ENCODE assay signal across 8 mouse cellular contexts in the genomic region with DNA sequence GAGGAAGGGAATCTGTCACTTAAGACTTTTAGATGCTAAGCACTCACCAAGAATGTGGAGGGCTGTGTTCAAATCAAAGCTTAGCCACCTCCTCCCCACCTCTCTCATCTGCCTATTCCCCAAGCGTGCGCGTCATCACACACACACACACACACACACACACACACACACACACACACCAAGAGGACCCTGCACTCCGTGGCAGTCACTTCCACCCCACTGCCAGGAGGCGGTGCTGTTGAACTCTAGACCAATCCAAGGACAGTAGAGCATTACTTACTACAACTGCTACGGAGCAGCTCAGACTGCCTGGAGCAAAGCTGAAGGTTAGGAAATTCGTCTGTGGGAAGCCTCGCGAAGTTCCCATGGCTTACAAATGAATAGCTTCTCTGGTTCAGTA. TPM values are rescaled to one million over a fixed set of nuclear protein-coding genes. Genes with fewer than 3 reads are reported as not detected.
DNase-seq lines count a peak whose midpoint lies in the region; ATAC-seq and TF ChIP-seq lines count a peak whose summit lies in the region.

No protein-coding gene starts in this region.

- peaks cover 8% of the 10 kb centered on the region for H3K9me3 ChIP-seq in ES-Bruce4 (replicated peaks; ENCODE audit: control insufficient read depth, insufficient read depth, low read length, poor library complexity, severe bottlenecking)
- no peaks in the 10 kb centered on the region for H3K9me3 ChIP-seq in hindbrain, embryonic 13.5 days

- ATAC-seq in hindbrain, embryonic 13.5 days (ENCODE audit: low FRiP score) = peak; percentile 79

- no peaks in the 10 kb centered on the region for H3K4me1 ChIP-seq in ES-Bruce4 (ENCODE audit: control insufficient read depth, insufficient read depth, low read length)
- H3K4me1 ChIP-seq in hindbrain, embryonic 13.5 days (replicated peaks) = peaks cover 30% of the 10 kb centered on the region

- no peak for TF ChIP-seq EP300 in ES-Bruce4 (IDR thresholded peaks at IDR 0.05; ENCODE audit: insufficient read depth, low read depth, low read length)

- no peak overlapping the region for H3K9ac ChIP-seq in ES-Bruce4 (ENCODE audit: low read depth, poor library complexity, severe bottlenecking)
- no peak overlapping the region for H3K9ac ChIP-seq in hindbrain, embryonic 13.5 days

- no peak for TF ChIP-seq POLR2A in ES-Bruce4 (IDR thresholded peaks at IDR 0.05; ENCODE audit: insufficient read depth, low read length)

- H3K27me3 ChIP-seq in ES-Bruce4 (ENCODE audit: control insufficient read depth, insufficient read depth, low read length, poor library complexity, severe bottlenecking) = no peaks in the 10 kb centered on the region
- H3K27me3 ChIP-seq in hindbrain, embryonic 13.5 days = peaks cover 55% of the 10 kb centered on the region

- no peak overlapping the region for H3K4me3 ChIP-seq in ES-Bruce4 (ENCODE audit: low read depth, low read length)
- no peak overlapping the region for H3K4me3 ChIP-seq in hindbrain, embryonic 13.5 days

- peak; percentile 41 for TF ChIP-seq CTCF in ES-Bruce4 (IDR thresholded peaks at IDR 0.05; ENCODE audit: low read depth, low read length)

- no peaks in the 10 kb centered on the region for H3K36me3 ChIP-seq in ES-Bruce4 (ENCODE audit: control insufficient read depth, insufficient read depth, low read length, poor library complexity, severe bottlenecking)
- no peaks in the 10 kb centered on the region for H3K36me3 ChIP-seq in hindbrain, embryonic 13.5 days

- H3K4me2 ChIP-seq in hindbrain, embryonic 13.5 days = no peak overlapping the region

- DNase-seq in cerebellum, postnatal 10 days = peak; percentile 82
- peak; percentile 67 to 79 for DNase-seq in frontal cortex, postnatal 36 days (ENCODE audit: low spot score in 2 of 2)
- peak; percentile 70 to 71 for DNase-seq in left cerebral cortex, adult 18-20 months (ENCODE audit: low spot score in 2 of 2)
- DNase-seq in lung, postnatal 4 days = peak; percentile 92
- DNase-seq in retina, embryonic 14.5 days (ENCODE audit: low spot score) = peak; percentile 72
- DNase-seq in thymus, postnatal 36 days = peak; percentile 67 to 73

- H3K27ac ChIP-seq in ES-Bruce4 (ENCODE audit: insufficient read depth, low read length) = no peak overlapping the region
- no peak overlapping the region for H3K27ac ChIP-seq in hindbrain, embryonic 13.5 days

- 17% methylated on average over 9 of the region's 9 CpGs for WGBS in hindbrain, embryonic 13.5 days

RNA-seq across cellular contexts. Expression of a gene that starts 1.2 kb away (rescaled TPM):
- 1.2 and 1.5 TPM in 2 replicates for polyA plus RNA-seq in ES-Bruce4 (2011; ENCODE audit: insufficient read depth, insufficient read length, low read depth, missing spikeins)
- polyA plus RNA-seq in hindbrain, embryonic 13.5 days (2015; fragmentation: Nextera tagmentation; extraction: Ambion mirVana) = 8.8 and 10.3 TPM in 2 replicates
- 10 to 100 TPM; 11.4 to 20.3 TPM for total RNA-seq in left cerebral cortex, adult 18-20 months (2021)

RNA-seq across cellular contexts. Expression of a gene that starts 14.0 kb away (rescaled TPM):
- polyA plus RNA-seq in ES-Bruce4 (2011; ENCODE audit: insufficient read depth, insufficient read length, low read depth, missing spikeins) = not detected in 2 replicates
- polyA plus RNA-seq in hindbrain, embryonic 13.5 days (2015; fragmentation: Nextera tagmentation; extraction: Ambion mirVana) = 2.1 and 2.5 TPM in 2 replicates
- 10 to 100 TPM; 27.4 to 35.5 TPM for total RNA-seq in left cerebral cortex, adult 18-20 months (2021)

RNA-seq across cellular contexts. Expression of a gene that starts 34.2 kb away (rescaled TPM):
- polyA plus RNA-seq in ES-Bruce4 (2011; ENCODE audit: insufficient read depth, insufficient read length, low read depth, missing spikeins) = 0.15 TPM in 1 of 2 replicates, not detected in the other
- 7.4 and 8.2 TPM in 2 replicates for polyA plus RNA-seq in hindbrain, embryonic 13.5 days (2015; fragmentation: Nextera tagmentation; extraction: Ambion mirVana)
- total RNA-seq in left cerebral cortex, adult 18-20 months (2021) = 1 to 10 TPM; 4.6 to 5.3 TPM
